Mouse (Mus musculus) layer of hippocampus, adult 2 months (tissue): ENCODE measurements around the gene Muc13. TPM values are rescaled to one million over a fixed set of nuclear protein-coding genes. Genes with fewer than 3 reads are reported as not detected.

Source experiments
- DNase-seq, 2 experiments: peaks; one replicate each; pipeline ENCODE4 v3.0.0; 2022; ENCODE audit warnings: low spot score in 2 of 2
- H3K27ac ChIP-seq: fragments of 200-600 bp; 2 replicates; pipeline ENCODE4 v1.8.1; 2022
- H3K4me3 ChIP-seq: fragments of 200-600 bp; 2 replicates; pipeline ENCODE4 v1.8.1; 2022; ENCODE audit warnings: mild to moderate bottlenecking
- CTCF ChIP-seq: fragments of 200-600 bp; conservative IDR thresholded peaks from 2 replicates; pipeline ENCODE4 v1.8.1; 2022; ENCODE audit warnings: antibody characterized with exemption, mild to moderate bottlenecking, moderate library complexity
- total RNA-seq, 2 experiments: library from RNA; stranded (reverse); gene quantifications; 2 replicates each; pipeline ENCODE4 v1.2.3; 2021

Muc13 gene
- total RNA-seq, 2 experiments from 2014 or later, result not detected

DNA sequence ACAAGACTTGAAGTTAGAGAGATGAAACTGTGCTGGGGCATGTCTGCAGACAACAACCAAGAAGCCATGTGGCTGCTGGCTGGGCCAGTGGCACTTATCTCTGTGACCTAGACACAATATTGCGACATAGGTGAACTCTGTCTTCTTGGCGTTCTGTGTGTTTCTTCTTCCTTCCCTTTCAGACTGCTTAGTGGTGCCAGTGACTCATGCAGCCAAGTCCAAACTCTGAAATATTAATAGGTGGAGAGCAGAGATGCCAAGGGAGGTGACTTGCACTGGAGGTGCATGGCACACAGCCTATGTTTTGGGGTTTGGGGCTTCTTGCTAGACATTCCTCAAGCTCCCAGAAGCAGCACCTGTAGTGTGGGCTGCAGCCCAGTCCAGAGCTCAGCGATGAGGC is 42.8 kb downstream of the Muc13 start:
- DNase-seq, result no peak
- H3K4me3 ChIP-seq, result no peak overlapping the region

DNA sequence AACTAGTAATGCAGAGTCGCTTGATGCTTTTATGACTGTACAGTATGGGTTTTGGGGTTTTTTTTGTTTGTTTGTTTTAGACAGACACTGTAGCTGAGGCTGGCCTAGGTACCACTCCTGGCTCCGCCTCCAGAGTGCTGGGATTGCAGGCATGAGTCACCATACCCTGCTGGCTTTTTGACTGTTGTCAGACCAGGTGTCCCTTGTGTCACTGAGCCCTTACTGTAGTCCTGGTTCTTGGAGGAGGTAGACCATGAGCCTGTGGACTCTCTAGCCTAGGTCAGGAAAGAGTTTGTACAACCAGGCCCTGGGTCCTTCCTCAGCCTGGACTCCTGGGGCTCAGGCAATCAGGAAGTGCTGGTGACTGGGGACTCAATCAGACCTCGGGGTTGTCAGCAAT is 43.4 kb downstream of the Muc13 start:
- no peak for DNase-seq
- no peak for TF ChIP-seq CTCF
- Histone ChIP-seq H3K27ac (0 out of 2 replicates have a peak overlapping the region, but pooled peaks have one; percentile 28), H3K4me3 (no peak overlapping the region)

More for the DNA sequence above, 42.8 kb downstream of the Muc13 start:
- no peak for TF ChIP-seq CTCF
- 0 out of 2 replicates have a peak overlapping the region, but pooled peaks have one; percentile 28 for H3K27ac ChIP-seq

DNA sequence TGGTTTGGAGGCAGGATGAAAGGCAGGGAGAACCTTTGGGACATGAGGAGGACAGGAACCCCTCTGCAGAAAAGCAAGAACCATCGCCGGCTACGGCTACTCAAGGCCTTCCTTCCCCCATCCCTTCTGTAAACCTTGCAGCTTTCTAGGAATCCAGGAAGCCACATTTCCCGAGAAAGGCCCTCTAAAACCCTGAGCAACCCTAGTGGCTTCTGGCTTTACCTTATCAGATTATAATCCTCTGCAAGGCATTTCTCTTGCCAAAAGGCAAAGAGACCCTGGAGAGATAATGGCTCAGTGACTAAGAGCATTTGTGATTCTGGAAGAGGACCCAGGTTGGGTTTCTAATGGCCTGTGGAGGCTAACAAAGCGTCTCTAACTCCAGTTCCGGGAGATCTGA is 46.8 kb downstream of the Muc13 start:
- TF ChIP-seq CTCF, result no peak
- Histone ChIP-seq H3K4me3 (no peak overlapping the region), H3K27ac (no peak overlapping the region)
- DNase-seq, result no peak

DNA sequence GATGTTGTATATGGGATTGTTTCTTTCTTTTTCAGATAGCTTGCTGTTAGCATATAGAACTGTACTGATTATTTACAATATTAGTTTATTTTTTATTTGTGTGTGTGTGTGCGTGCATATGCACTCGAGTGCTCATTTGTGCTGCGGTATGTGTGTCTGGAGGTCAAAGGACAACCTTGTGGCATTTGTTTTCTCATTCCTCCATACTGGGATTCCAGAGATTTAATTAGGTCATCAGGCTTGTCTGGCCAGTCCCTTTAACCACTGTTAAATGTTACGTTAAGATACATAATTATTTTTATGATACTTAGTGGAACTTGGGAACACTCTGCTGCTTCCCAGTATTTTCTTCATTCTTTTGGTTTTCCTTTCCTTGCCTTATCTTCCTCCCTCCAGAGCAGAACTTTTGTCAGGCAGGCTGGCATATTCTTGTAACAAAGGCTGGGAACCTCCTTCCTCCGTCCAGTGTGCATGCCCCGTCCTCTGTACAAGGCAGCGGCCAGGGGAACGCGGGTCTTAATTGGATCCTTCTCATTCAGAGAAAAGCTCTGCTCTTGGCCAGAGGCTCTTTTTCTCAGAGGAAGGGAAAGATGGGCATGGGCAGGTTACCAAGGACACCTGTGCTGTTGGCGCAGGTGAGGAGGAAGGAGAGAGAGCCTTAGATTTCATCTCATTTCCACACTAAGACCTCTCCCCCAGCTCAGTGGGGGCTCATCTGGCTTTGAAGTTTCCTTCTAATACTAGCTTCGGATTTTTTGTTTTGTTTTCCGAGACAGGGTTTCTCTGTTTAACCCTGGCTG is 48.4 kb downstream of the Muc13 start:
- no peak overlapping the region for H3K4me3 ChIP-seq
- peak overlapping the region; percentile 46; the same call in 1 of the 2 replicates for H3K27ac ChIP-seq
- DNase-seq, result no peak
- TF ChIP-seq CTCF, result no peak

DNA sequence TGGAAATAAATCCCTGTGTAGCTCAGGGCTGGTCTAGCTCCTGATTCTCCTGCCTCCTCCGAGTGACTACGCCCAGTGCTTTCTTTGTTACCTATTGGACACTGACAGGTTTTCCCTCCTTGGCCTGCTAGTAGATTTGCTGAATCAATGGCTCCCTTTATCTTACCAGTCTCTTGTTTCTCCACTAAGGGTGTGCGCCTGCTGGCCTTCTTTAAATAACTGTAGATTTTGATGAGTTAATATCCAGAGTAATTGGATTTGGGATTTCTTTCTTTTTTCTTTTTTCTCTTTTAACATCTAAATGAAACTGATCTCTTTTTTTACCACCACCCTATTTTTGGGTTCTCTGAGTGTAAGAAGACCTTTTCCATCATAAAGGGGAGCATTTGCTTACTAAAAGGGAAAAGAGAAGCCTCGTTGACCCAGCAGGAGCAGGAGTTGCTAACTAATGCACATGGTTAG is 50.3 kb downstream of the Muc13 start:
- TF ChIP-seq CTCF, result no peak
- no peak for DNase-seq
- Histone ChIP-seq H3K4me3 (no peak overlapping the region), H3K27ac (no peak overlapping the region)

DNA sequence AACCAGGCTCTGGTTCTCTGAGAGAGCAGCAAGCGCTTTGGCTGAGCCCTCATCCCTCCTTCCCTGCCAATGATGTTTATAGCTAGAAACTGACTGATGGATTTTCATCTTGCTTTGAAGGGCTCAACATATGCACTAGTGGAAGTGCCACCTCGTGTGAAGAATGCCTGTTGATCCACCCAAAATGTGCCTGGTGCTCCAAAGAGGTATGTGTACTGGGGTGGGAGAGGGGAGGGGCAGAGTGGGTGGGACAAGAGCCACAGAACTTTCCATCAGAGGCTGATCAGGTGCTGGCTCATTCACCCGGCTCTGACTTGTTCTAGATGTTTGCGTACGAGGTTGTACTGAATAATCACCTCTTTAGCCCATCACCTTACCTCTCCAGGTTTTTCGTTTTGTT is 51.0 kb downstream of the Muc13 start:
- TF ChIP-seq CTCF, result no peak
- H3K27ac ChIP-seq, result no peak overlapping the region
- DNase-seq, result no peak
- H3K4me3 ChIP-seq, result no peak overlapping the region

DNA sequence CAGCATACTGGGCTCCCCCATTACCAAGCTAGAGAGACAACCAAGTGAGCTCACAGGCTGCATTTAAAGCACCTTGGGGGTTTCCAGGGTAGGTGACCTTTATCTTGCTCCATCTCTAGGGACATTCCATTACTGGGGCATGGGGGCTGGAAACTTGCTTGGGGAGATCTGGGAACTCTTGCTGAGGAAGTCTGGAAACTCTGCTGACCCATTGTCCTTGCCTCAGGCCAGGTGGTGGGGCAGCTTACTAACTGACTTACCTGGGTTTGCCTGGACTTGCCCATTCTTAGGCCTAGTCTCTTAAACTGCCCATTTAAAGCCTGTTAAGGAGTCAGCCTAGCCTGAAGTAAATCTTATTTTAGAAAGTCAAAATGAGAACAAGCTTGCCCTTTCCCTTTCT is 59.4 kb downstream of the Muc13 start:
- Histone ChIP-seq H3K4me3 (no peak overlapping the region), H3K27ac (no peak overlapping the region)
- DNase-seq, result no peak
- TF ChIP-seq CTCF, result no peak

DNA sequence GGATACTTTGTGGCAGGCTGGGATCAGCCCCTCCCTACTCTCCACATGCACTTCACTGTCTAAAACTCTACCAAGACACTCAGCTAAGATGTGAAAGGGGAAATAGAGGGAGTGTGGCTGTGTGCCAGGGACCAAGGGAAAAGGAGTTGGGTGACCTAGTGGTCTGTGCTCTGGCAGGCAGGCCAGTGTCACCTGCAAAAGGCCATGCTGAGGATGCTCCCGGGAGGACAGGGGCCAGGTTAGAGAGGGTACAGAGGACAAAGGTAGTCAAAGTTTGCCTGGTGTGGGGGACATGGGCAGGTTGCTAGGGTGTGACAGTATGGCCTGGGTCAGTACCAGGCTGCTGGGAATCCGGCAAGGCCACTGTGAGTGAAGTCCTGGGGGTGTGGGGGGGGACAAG is 64.9 kb downstream of the Muc13 start:
- H3K4me3 ChIP-seq, result no peak overlapping the region
- TF ChIP-seq CTCF, result no peak
- no peak overlapping the region for H3K27ac ChIP-seq
- DNase-seq, result no peak

DNA sequence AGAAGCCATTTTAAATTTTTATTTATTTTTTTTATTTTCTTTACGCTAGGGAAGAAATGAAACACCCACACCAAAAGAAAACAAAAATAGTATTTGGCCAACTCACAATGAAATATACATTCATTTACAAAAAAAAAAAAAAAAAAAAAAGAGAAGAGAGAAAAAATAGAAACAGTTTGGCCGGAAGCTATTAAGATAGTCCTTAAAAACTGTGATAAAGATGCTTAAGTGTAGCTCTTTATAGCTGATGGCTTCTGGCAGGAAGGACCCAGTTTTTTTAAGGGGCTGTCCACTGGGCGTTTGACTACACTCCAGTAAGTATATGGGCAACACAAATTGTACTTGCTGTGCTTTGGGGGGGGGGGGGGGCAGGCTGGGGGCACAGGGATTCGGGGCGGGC is 65.5 kb downstream of the Muc13 start:
- no peak for DNase-seq
- TF ChIP-seq CTCF, result no peak
- Histone ChIP-seq H3K4me3 (no peak overlapping the region), H3K27ac (peak overlapping the region; percentile 48; the same call in 1 of the 2 replicates)

DNA sequence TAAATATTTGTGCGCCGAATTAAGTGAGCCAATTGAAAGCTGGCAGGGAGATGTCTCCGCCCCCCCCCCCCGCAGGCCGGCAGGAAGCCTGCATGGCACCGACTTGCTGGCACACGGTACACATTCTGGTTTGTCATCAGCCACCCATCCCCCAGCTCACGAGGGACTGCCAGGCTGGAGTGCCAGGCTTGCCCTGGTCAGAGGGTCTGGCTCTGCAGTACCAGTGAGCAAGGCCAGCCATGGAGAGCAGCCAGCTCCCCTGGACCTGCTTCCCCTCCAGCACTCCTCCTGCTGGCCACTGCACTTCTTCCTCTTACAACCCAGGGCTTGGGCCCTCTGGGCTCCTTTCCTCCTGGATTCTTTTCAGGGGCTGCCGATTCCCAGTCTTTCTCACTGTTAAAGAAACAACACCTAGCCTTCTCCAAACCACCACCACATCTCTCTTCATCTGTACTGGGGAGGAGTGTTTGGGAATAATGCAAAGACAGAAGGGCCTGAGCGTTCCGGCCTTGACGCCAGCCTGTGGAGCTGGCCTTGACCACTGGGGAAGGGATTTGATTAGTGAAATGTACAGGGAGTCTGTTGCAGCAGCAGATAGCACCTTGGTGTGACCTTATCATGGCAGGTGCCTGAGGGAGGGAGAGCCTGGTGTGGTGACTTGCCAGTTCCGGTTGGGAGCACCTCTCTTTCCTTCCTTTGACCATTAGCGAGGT is 66.3 kb downstream of the Muc13 start:
- peak overlapping the region; percentile 72 for H3K27ac ChIP-seq
- no peak overlapping the region for H3K4me3 ChIP-seq
- TF ChIP-seq CTCF, result peak; percentile 65
- peak; percentile 78 to 90 for DNase-seq

DNA sequence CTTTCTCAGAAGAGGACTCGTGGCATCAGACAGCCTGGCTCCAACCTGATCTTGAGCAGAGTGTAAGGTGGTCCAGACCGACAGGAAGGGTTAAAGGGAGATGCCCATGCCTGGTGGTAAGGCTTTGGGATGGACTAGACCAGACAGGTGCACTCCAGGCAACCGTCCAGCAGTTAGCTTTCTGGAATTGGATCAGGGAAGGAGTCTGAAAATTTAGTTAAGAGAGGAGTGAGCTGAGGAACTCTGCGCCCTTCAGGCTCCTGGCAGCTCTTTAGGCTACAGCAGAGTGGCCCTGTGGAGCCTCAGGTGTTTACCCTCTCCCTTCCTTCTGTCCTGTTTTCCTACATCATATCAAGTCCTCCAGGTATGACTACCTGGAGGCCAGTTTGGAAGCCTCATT is 68.6 kb downstream of the Muc13 start:
- no peak for DNase-seq
- Histone ChIP-seq H3K4me3 (no peak overlapping the region), H3K27ac (no peak overlapping the region)
- no peak for TF ChIP-seq CTCF

DNA sequence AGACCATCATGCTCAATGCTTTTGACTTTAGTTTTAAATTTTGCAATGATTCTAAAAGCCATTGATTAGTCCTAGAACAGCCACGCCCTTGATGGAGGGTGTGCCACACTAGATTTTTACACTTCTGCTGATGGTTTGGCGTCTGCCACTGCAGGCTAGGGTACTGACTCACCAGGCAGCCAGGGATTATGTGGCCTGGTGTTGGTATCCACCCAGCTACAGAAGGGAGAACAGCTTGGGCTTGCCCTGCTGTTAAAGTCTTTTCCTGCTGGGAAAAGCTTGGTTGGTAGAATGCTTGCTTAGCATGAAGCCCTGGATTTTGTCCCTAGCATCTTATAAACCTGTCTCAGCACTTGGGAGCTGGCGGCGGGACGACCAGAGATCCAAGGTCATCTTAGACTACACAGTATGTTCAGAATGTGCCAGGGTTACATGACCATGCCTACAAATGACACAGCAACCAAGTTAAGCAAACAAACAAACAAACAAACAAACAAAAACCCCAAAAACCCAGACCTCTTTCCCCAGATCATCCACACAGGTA is 69.4 kb downstream of the Muc13 start:
- Histone ChIP-seq H3K4me3 (no peak overlapping the region), H3K27ac (no peak overlapping the region)
- DNase-seq, result no peak
- no peak for TF ChIP-seq CTCF

Other genes with a start within 250 kb of the Muc13 start
- gene Heg1, start 109.7 kb upstream of the Muc13 start, total RNA-seq, result 10 to 100 TPM; 24.6 to 28.8 TPM
- 10 to 100 TPM; 40.2 to 40.5 TPM for gene Itgb5, start 35.6 kb downstream of the Muc13 start, total RNA-seq
- gene Umps, start 173.0 kb downstream of the Muc13 start, total RNA-seq, result 10 to 100 TPM; 17.1 to 17.2 TPM